Mouse (Mus musculus) liver, embryonic 14 days (tissue): Measurements from ENCODE around the gene Ube2n. TPM values are rescaled to one million over a fixed set of nuclear protein-coding genes. Genes with fewer than 3 reads are reported as not detected.

Source experiments
- polyA plus RNA-seq: library from polyadenylated mRNA; depleted of rRNA; stranded (reverse); fragments of >200 nt; gene quantifications from 2 replicates; pipeline ENCODE4 v1.2.3, GENCODE M21; 2012; rRNA removed

The Ube2n gene
- polyA plus RNA-seq: 83.8 and 92.1 TPM in 2 replicates

GRCm38 (mm10) chr10:95514656-95515292 lies at the start of gene Ube2n:
Ube2n (plus strand) TSS chr10:95515145.

GRCm38 (mm10) chr10:95501463-95502081 lies 13.4 kb upstream of the Ube2n start, which contains the start of gene Mrpl42:
Mrpl42 (minus strand) TSS chr10:95501940.

GRCm38 (mm10) chr10:95563851-95564845 lies 49.2 kb downstream of the Ube2n start, which contains the start of gene Nudt4:
Nudt4 (minus strand) TSS chr10:95564146.

Other genes starting within 250 kb of the Ube2n start
- gene Cradd, start 191.0 kb upstream of the Ube2n start, polyA plus RNA-seq: 2.6 and 3.7 TPM in 2 replicates
- gene Socs2, start 98.0 kb upstream of the Ube2n start, polyA plus RNA-seq: 1.8 and 1.9 TPM in 2 replicates
- gene Mrpl42, start 13.2 kb upstream of the Ube2n start, polyA plus RNA-seq: 122 and 127 TPM in 2 replicates
- 48.7 and 55.2 TPM in 2 replicates for gene Nudt4, start 49.0 kb downstream of the Ube2n start, polyA plus RNA-seq
- 0.14 and 0.24 TPM in 2 replicates for gene Anapc15-ps, start 158.3 kb downstream of the Ube2n start, polyA plus RNA-seq